ENCODE assay signal across 9 mouse cellular contexts in the genomic region with DNA sequence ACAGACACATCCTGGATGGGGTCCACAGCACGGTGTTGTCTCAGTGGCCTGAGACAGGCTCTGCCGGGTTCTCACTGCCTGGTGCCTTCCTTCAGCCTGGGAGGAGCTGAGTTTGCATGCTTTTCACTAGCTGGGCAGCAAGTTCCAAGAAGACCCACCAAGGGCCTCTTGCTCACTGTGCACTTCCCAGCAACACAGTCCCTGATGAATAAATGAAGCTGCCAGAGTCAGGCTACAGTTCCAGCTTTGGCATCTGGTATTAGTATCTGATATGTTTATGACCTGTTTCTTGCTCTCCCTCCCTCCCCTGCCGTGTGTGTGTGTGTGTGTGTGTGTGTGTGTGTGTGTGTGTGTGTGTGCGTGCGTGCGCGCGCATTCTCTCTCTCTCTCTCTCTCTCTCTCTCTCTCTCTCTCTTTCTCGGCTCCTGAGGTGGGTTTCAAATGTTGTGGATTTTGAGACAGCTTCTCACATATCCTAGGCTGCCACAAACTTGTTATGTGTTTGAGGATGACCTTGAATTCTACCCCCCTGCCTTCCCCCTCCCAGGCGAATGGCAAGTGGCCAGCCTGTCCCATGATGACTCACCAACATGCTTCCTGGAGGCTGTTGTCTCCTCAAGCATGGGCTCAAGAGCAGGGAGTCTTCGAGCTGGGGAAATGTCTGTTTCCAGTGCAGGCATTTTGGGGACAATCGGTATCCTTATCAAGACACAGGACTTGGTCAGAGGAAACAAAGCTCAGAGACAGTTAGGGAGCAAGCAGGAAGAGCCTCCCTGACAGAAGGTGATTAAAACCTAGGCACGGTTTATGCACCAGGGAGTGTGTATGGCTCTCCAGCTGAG.
DNase-seq lines count a peak whose midpoint lies in the region; ATAC-seq lines count a peak whose summit lies in the region.
"Had no signal": no experiment of that assay in that cellular context is flagged by ENCODE, and none has a peak within 500 bp of the region (broad histone marks: within the 10 kb centered on the region; RNA-seq: fewer than 3 reads in every experiment).

No protein-coding gene starts in this region.

- no peak overlapping the region for H3K9ac ChIP-seq in limb, embryonic 12.5 days (replicated peaks)
- H3K9ac ChIP-seq: forebrain, embryonic 13.5 days had no signal

- H3K9me3 ChIP-seq in limb, embryonic 12.5 days: no peaks in the 10 kb centered on the region
- H3K9me3 ChIP-seq: forebrain, embryonic 13.5 days had no signal

- H3K4me1 ChIP-seq in limb, embryonic 12.5 days (replicated peaks): peaks cover 20% of the 10 kb centered on the region

- peak; percentile 36 for DNase-seq in NIH3T3 (ENCODE audit: low read depth)
- DNase-seq in adrenal gland, postnatal 14 days: peak; percentile 84
- peak; percentile 58 to 66 for DNase-seq in heart, adult 9 months (ENCODE audit: low spot score in 2 of 2)
- no peak for DNase-seq in c-Kit-positive CD71-positive TER-119-positive erythroid progenitor cells, embryonic 14.5 days (ENCODE audit: low spot score)
- DNase-seq in layer of hippocampus, postnatal 36 days: no peak
- no peak for DNase-seq in thymus, postnatal 4 days

- H3K36me3 ChIP-seq in limb, embryonic 12.5 days: no peaks in the 10 kb centered on the region

- H3K4me2 ChIP-seq in limb, embryonic 12.5 days: no peak overlapping the region
- H3K4me2 ChIP-seq: forebrain, embryonic 13.5 days had no signal

- H3K27ac ChIP-seq in limb, embryonic 12.5 days: peak overlapping the region; percentile 64; the same call in 1 of the 2 replicates
- H3K27ac ChIP-seq: forebrain, embryonic 13.5 days; macrophage had no signal

- no peak overlapping the region for H3K4me3 ChIP-seq in limb, embryonic 12.5 days (replicated peaks)
- H3K4me3 ChIP-seq: forebrain, embryonic 13.5 days had no signal

- 51% methylated on average over 7 of the region's 13 CpGs for WGBS in limb, embryonic 12.5 days

- peaks cover 74% of the 10 kb centered on the region for H3K27me3 ChIP-seq in limb, embryonic 12.5 days

- ATAC-seq in limb, embryonic 12.5 days (ENCODE audit: insufficient number of reproducible peaks, insufficient read depth, low FRiP score, low TSS enrichment, low read depth): peak; percentile 20; the same call in 1 of the 2 replicates
- ATAC-seq: forebrain, embryonic 13.5 days had no signal

Comparison
In these comparisons a context has a peak if more than half of its experiments do, and no peak if none do; other contexts are left out.
1. DNase-seq: peak in NIH3T3 (single experiment), adrenal gland, postnatal 14 days (single experiment) and heart, adult 9 months (2 of 2); none in c-Kit-positive CD71-positive TER-119-positive erythroid progenitor cells, embryonic 14.5 days (single experiment), layer of hippocampus, postnatal 36 days (0 of 2) and thymus, postnatal 4 days (single experiment).